Mouse (Mus musculus) heart, adult 18-20 months (tissue): ENCODE data around the gene Gal3st4. TPM values are rescaled to one million over a fixed set of nuclear protein-coding genes. Genes with fewer than 3 reads are reported as not detected.

Source experiments
- DNase-seq, 2 experiments: peaks; one replicate each; pipeline ENCODE4 v3.0.0; 2021 to 2022; ENCODE audit warnings: mixed read lengths in 1 of 2
- long read RNA-seq, 2 experiments: library from polyadenylated mRNA; stranded (forward); transcript quantifications; one replicate each; pipeline ENCODE4 v2.0.0; 2021
- total RNA-seq, 2 experiments: library from RNA; stranded (reverse); gene quantifications; 2 replicates each; pipeline ENCODE4 v1.2.3; 2021

Gene Gal3st4
- total RNA-seq: under 1 TPM; 0.15 to 0.32 TPM
- long read RNA-seq, experiment 1: 0 reads
- long read RNA-seq, experiment 2: 0 reads

- DNase-seq: peak; percentile 70
Observed at GRCm38 (mm10) chr5:138272409-138272923, at the start of gene Gal3st4. Gene Gal3st4 (minus strand): TSS chr5:138272840.

- no peak for DNase-seq
Observed at GRCm38 (mm10) chr5:138312795-138313194, 40.2 kb upstream of the Gal3st4 start.

GRCm38 (mm10) chr5:138299613-138300012 is 27.0 kb upstream of the Gal3st4 start:
- DNase-seq: no peak

- DNase-seq: no peak
Observed at GRCm38 (mm10) chr5:138294158-138294557, 21.5 kb upstream of the Gal3st4 start.

- no peak for DNase-seq
Observed at GRCm38 (mm10) chr5:138291638-138292037, 19.0 kb upstream of the Gal3st4 start.

GRCm38 (mm10) chr5:138287861-138288260 is 15.2 kb upstream of the Gal3st4 start:
- DNase-seq: no peak

- DNase-seq: no peak
Observed at GRCm38 (mm10) chr5:138283540-138283939, 10.9 kb upstream of the Gal3st4 start.

GRCm38 (mm10) chr5:138281798-138282197 is 9.2 kb upstream of the Gal3st4 start:
- DNase-seq: no peak

- no peak for DNase-seq
Observed at GRCm38 (mm10) chr5:138280829-138281228, 8.2 kb upstream of the Gal3st4 start.

- DNase-seq: no peak
Observed at GRCm38 (mm10) chr5:138280425-138280768, 7.8 kb upstream of the Gal3st4 start.

- DNase-seq: peak; percentile 75 to 88
Observed at GRCm38 (mm10) chr5:138279585-138280424, 7.2 kb upstream of the Gal3st4 start, which contains the start of the genes Gm43720, Gpc2 and Stag3. Gene Gm43720 (minus strand): TSS chr5:138279958. Gene Gpc2 (minus strand): TSS chr5:138280005. Gene Stag3 (plus strand): TSS chr5:138280240.

- DNase-seq: no peak
Observed at GRCm38 (mm10) chr5:138277994-138278393, 5.4 kb upstream of the Gal3st4 start.

GRCm38 (mm10) chr5:138275216-138276050 is 2.8 kb upstream of the Gal3st4 start:
- no peak for DNase-seq

- DNase-seq: no peak
Observed at GRCm38 (mm10) chr5:138274186-138274585, 1.5 kb upstream of the Gal3st4 start.

GRCm38 (mm10) chr5:138271232-138271631 is 1.4 kb downstream of the Gal3st4 start:
- no peak for DNase-seq

- DNase-seq: no peak
Observed at GRCm38 (mm10) chr5:138268980-138269379, 3.7 kb downstream of the Gal3st4 start.

GRCm38 (mm10) chr5:138267114-138267513 is 5.5 kb downstream of the Gal3st4 start:
- no peak for DNase-seq

- DNase-seq: no peak
Observed at GRCm38 (mm10) chr5:138265712-138266111, 6.9 kb downstream of the Gal3st4 start.

GRCm38 (mm10) chr5:138264207-138264578 is 8.4 kb downstream of the Gal3st4 start:
- no peak for DNase-seq

GRCm38 (mm10) chr5:138263260-138264206 is 9.1 kb downstream of the Gal3st4 start, which contains the start of gene BC037034:
Gene BC037034 (minus strand): TSS chr5:138264033.
- peak; percentile 94 for DNase-seq

GRCm38 (mm10) chr5:138262582-138263240 is 9.9 kb downstream of the Gal3st4 start:
- DNase-seq: no peak
